Mouse (Mus musculus) kidney, postnatal 4 days (tissue): ENCODE measurements around the gene Ogfod2.
A peak's percentile ranks its signal among the peaks of the same experiment; 100 is the strongest.

ENCODE experiments used
- DNase-seq, 2 experiments: peaks; one replicate each; pipeline ENCODE4 v3.0.0; 2021; ENCODE audit warnings: mixed read lengths in 2 of 2

Gene Ogfod2

GRCm38 (mm10) chr5:124111742-124112497, at the start of gene Ogfod2:
Gene Ogfod2 (plus strand): TSS chr5:124112297.
- DNase-seq, result peak; percentile 95 to 98

- no peak for DNase-seq
Measured at GRCm38 (mm10) chr5:124069657-124070056, 42.4 kb upstream of the Ogfod2 start.

- DNase-seq, result peak; percentile 38 to 48
Measured at GRCm38 (mm10) chr5:124073682-124074081, 38.4 kb upstream of the Ogfod2 start.

GRCm38 (mm10) chr5:124074845-124075307, 37.2 kb upstream of the Ogfod2 start:
- peak in 1 of 2 experiments; percentile 37 for DNase-seq

GRCm38 (mm10) chr5:124075716-124076115, 36.4 kb upstream of the Ogfod2 start:
- DNase-seq, result no peak

- DNase-seq, result no peak
Measured at GRCm38 (mm10) chr5:124076559-124076958, 35.5 kb upstream of the Ogfod2 start.

GRCm38 (mm10) chr5:124077241-124077640, 34.9 kb upstream of the Ogfod2 start:
- no peak for DNase-seq

- DNase-seq, result no peak
Measured at GRCm38 (mm10) chr5:124077856-124078460, 34.1 kb upstream of the Ogfod2 start.

GRCm38 (mm10) chr5:124078794-124079416, 33.2 kb upstream of the Ogfod2 start:
- no peak for DNase-seq

GRCm38 (mm10) chr5:124079880-124080279, 32.2 kb upstream of the Ogfod2 start:
- DNase-seq, result no peak

- DNase-seq, result no peak
Measured at GRCm38 (mm10) chr5:124082447-124082846, 29.6 kb upstream of the Ogfod2 start.

- no peak for DNase-seq
Measured at GRCm38 (mm10) chr5:124082941-124083688, 29.0 kb upstream of the Ogfod2 start.

GRCm38 (mm10) chr5:124083850-124084587, 28.1 kb upstream of the Ogfod2 start:
- DNase-seq, result peak; percentile 50 to 61

GRCm38 (mm10) chr5:124084588-124085173, 27.4 kb upstream of the Ogfod2 start:
- peak; percentile 90 to 91 for DNase-seq

GRCm38 (mm10) chr5:124085513-124085912, 26.6 kb upstream of the Ogfod2 start:
- DNase-seq, result no peak

GRCm38 (mm10) chr5:124086876-124087275, 25.2 kb upstream of the Ogfod2 start:
- no peak for DNase-seq

- no peak for DNase-seq
Measured at GRCm38 (mm10) chr5:124089868-124090267, 22.2 kb upstream of the Ogfod2 start.

- peak in 1 of 2 experiments; percentile 54 for DNase-seq
Measured at GRCm38 (mm10) chr5:124091951-124092406, 20.1 kb upstream of the Ogfod2 start.

- DNase-seq, result peak; percentile 50 to 60
Measured at GRCm38 (mm10) chr5:124093120-124093794, 18.8 kb upstream of the Ogfod2 start.

- DNase-seq, result no peak
Measured at GRCm38 (mm10) chr5:124093852-124094604, 18.1 kb upstream of the Ogfod2 start.
